Mouse (Mus musculus) liver, adult 2 months (tissue): ENCODE measurements around the gene Gstm1. TPM values are rescaled to one million over a fixed set of nuclear protein-coding genes. Genes with fewer than 3 reads are reported as not detected.
A peak's percentile ranks its signal among the peaks of the same experiment; 100 is the strongest.

Experiments
- DNase-seq: peaks from one replicate; pipeline ENCODE4 v3.0.0-alpha.2; 2011; ENCODE audit warnings: low read depth, low spot score; ENCODE audit errors: extremely low read depth
- H3K27ac ChIP-seq: fragments of 200-500 bp; replicated peaks from 2 replicates; pipeline ENCODE4 v1.5.1; 2012; ENCODE audit warnings: low read depth, mild to moderate bottlenecking, control low read depth, inconsistent platforms, low read length; ENCODE audit not compliant: insufficient read depth
- H3K27me3 ChIP-seq: fragments of 200-500 bp; 2 replicates; pipeline ENCODE4 v1.6.1; 2012; ENCODE audit warnings: mild to moderate bottlenecking, moderate library complexity, low read length, inconsistent platforms; ENCODE audit not compliant: control insufficient read depth, insufficient read depth
- H3K36me3 ChIP-seq: fragments of 200-500 bp; 2 replicates; pipeline ENCODE4 v1.6.1; 2012; ENCODE audit warnings: low read length, inconsistent platforms; ENCODE audit not compliant: control insufficient read depth, insufficient read depth
- H3K4me1 ChIP-seq: fragments of 200-500 bp; 2 replicates; pipeline ENCODE4 v1.6.1; 2011; ENCODE audit warnings: low read length; ENCODE audit not compliant: control insufficient read depth, insufficient read depth
- H3K4me3 ChIP-seq: fragments of 200-500 bp; 2 replicates; pipeline ENCODE4 v1.5.1; 2011; ENCODE audit warnings: low read depth, mild to moderate bottlenecking, control low read depth, low read length, moderate library complexity; ENCODE audit not compliant: insufficient read depth
- H3K79me2 ChIP-seq: fragments of 200-500 bp; 2 replicates; pipeline ENCODE4 v1.6.1; 2012; ENCODE audit warnings: inconsistent platforms, mild to moderate bottlenecking, low read length, moderate library complexity; ENCODE audit not compliant: control insufficient read depth, insufficient read depth
- H3K9ac ChIP-seq: fragments of 200-500 bp; 2 replicates; pipeline ENCODE4 v1.6.1; 2012; ENCODE audit warnings: low read depth, mild to moderate bottlenecking, control low read depth, inconsistent platforms, low read length
- CTCF ChIP-seq: fragments of 200-500 bp; IDR thresholded peaks from 2 replicates; pipeline ENCODE4 v1.5.1; 2011; ENCODE audit warnings: low read depth, low read length, control low read depth
- POLR2A ChIP-seq: fragments of 200-500 bp; IDR thresholded peaks from 2 replicates; pipeline ENCODE4 v1.6.1; 2011; ENCODE audit warnings: low read length, control low read depth; ENCODE audit not compliant: insufficient read depth; ENCODE audit errors: extremely low read depth
- WGBS: fragments of 180-500 bp; shearing (Covaris S2); methylation state at CpG from one replicate; pipeline ENCODE4 v1.1.7; 2018; 5-methylcytosine and 5-hydroxymethylcytosine counted together
- polyA plus RNA-seq: library from polyadenylated mRNA; depleted of rRNA; stranded (reverse); fragments of >200 nt; gene quantifications from 2 replicates; pipeline ENCODE4 v1.2.3, GENCODE M21; 2012; rRNA removed
- total RNA-seq: library from RNA; depleted of rRNA; stranded (reverse); fragments of >200 nt; gene quantifications from 2 replicates; pipeline ENCODE4 v1.2.3, GENCODE M21; 2014; rRNA removed

Gstm1 gene
- total RNA-seq (474 and 907 TPM in 2 replicates), polyA plus RNA-seq (5,254 and 6,847 TPM in 2 replicates)

DNA sequence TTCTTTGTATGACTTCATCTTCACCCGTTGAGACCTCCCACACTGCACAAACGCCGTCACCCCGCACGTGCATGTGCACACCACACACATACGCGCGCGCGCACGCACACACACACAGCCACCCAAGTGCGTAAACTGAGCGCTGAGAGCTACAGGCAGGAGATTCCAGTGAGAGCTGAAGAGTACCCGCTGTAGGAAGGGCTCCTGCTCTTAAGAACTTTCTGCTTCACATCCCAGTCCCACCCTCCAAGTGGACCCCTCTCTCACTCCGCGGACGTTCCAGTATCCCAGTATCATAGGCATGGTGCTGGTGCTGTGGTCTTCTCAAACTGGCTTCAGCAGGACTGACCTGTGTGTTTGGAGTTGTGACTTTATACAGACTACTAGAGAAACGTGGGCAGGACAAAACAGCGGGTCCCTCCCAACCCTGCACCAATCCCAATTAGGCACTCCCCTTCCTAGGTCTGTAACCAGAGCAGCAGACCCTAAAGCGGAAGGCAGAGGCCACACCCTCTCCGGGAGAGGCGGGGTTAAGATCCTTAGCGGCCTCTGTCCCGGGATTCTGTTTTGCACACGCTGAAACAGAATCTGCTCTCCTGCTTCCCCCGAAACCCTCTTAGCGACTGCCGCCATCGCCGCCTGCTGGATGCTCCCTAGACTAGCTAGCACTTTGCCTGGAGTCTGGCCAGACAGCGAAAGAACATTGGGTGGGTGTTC is at the start of gene Gstm1:
Gene Gstm1, minus strand, starts transcription at position 501 of the 717 bp plus-strand sequence.
- Histone ChIP-seq H3K27me3 (no peaks in the 10 kb centered on the region), H3K4me3 (peak within 1 kb of the TSS; percentile 59), H3K79me2 (no peaks in the 10 kb centered on the region), H3K4me1 (peaks cover 42% of the 10 kb centered on the region), H3K36me3 (no peaks in the 10 kb centered on the region), H3K9ac (peak within 1 kb of the TSS; percentile 68), H3K27ac (peak within 1 kb of the TSS; percentile 91)
- WGBS: under 1% methylated on average over 31 of the region's 31 CpGs
- TF ChIP-seq CTCF (peak; percentile 94), POLR2A (peak; percentile 93)
- DNase-seq: peak; percentile 99

DNA sequence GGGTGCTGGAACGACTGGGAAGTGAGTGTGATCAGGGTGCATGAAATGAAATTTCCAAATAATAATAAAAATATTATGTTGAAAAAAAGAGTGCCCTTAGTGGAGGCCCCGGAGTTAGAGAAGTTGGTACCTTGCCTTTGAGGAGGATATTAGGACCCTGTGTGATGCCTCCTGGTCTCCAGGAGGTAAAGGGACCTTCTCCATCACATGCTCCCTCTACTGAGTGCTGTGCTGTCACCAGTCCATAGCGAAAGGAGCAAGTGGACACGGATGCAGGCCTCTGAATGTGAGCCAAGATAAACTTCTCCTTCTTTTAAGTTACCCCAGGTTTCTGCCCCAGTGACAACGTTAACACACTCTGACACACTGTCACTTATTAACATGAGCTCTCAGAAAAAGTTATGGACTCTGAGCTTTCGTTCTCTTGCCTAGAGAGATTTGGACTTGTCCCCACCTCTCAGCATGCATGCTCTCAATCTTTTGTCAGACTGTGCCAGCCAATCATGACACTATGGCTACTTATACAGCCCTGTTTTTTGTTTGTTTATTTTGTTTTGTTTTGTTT is 49.7 kb upstream of the Gstm1 start:
- H3K36me3 ChIP-seq: no peaks in the 10 kb centered on the region
- 30% methylated on average over 6 of the region's 6 CpGs for WGBS
- peak overlapping the region; percentile 95 for H3K27ac ChIP-seq

GRCm38 (mm10) chr3:108065551-108065950 is 47.8 kb upstream of the Gstm1 start:
- 70% methylated on average over 9 of the region's 9 CpGs for WGBS
- H3K4me3 ChIP-seq: no peak overlapping the region
- DNase-seq: no peak
- TF ChIP-seq CTCF: no peak
- TF ChIP-seq POLR2A: no peak
- no peaks in the 10 kb centered on the region for H3K79me2 ChIP-seq
- no peak overlapping the region for H3K9ac ChIP-seq
- H3K27ac ChIP-seq: no peak overlapping the region
- peaks cover 17% of the 10 kb centered on the region for H3K4me1 ChIP-seq
- H3K36me3 ChIP-seq: no peaks in the 10 kb centered on the region
- no peaks in the 10 kb centered on the region for H3K27me3 ChIP-seq

More for the DNA sequence above, 49.7 kb upstream of the Gstm1 start:
- no peaks in the 10 kb centered on the region for H3K79me2 ChIP-seq
- H3K27me3 ChIP-seq: no peaks in the 10 kb centered on the region
- DNase-seq: peak; percentile 100
- H3K9ac ChIP-seq: no peak overlapping the region
- TF ChIP-seq CTCF: no peak
- TF ChIP-seq POLR2A: no peak
- H3K4me1 ChIP-seq: peaks cover 17% of the 10 kb centered on the region
- H3K4me3 ChIP-seq: no peak overlapping the region

GRCm38 (mm10) chr3:108064672-108065071 is 46.9 kb upstream of the Gstm1 start:
- no peak overlapping the region for H3K9ac ChIP-seq
- TF ChIP-seq CTCF: no peak
- TF ChIP-seq POLR2A: no peak
- WGBS: 39% methylated on average over 4 of the region's 4 CpGs

GRCm38 (mm10) chr3:108062648-108063047 is 44.9 kb upstream of the Gstm1 start:
- TF ChIP-seq POLR2A (no peak), CTCF (no peak)
- WGBS: 86% methylated on average over 8 of the region's 8 CpGs
- H3K4me1 ChIP-seq: peaks cover 6% of the 10 kb centered on the region
- H3K9ac ChIP-seq: no peak overlapping the region
- H3K27me3 ChIP-seq: no peaks in the 10 kb centered on the region
- H3K79me2 ChIP-seq: no peaks in the 10 kb centered on the region
- H3K27ac ChIP-seq: no peak overlapping the region
- no peak for DNase-seq
- H3K4me3 ChIP-seq: no peak overlapping the region
- no peaks in the 10 kb centered on the region for H3K36me3 ChIP-seq

More at GRCm38 (mm10) chr3:108064672-108065071, 46.9 kb upstream of the Gstm1 start:
- Histone ChIP-seq H3K79me2 (no peaks in the 10 kb centered on the region), H3K4me3 (no peak overlapping the region), H3K4me1 (peaks cover 14% of the 10 kb centered on the region), H3K36me3 (no peaks in the 10 kb centered on the region), H3K27me3 (no peaks in the 10 kb centered on the region), H3K27ac (no peak overlapping the region)
- no peak for DNase-seq

- H3K36me3 ChIP-seq: no peaks in the 10 kb centered on the region
- TF ChIP-seq POLR2A (no peak), CTCF (peak; percentile 52)
- H3K79me2 ChIP-seq: no peaks in the 10 kb centered on the region
- no peak overlapping the region for H3K27ac ChIP-seq
- H3K4me1 ChIP-seq: peaks cover 3% of the 10 kb centered on the region
- DNase-seq: peak; percentile 79
- WGBS: 7% methylated on average over 7 of the region's 7 CpGs
- no peak overlapping the region for H3K4me3 ChIP-seq
- H3K27me3 ChIP-seq: no peaks in the 10 kb centered on the region
- peak overlapping the region; percentile 68; the same call in 1 of the 2 replicates for H3K9ac ChIP-seq
These were observed 43.6 kb upstream of the Gstm1 start for GRCm38 (mm10) chr3:108061420-108061819.
